Mouse (Mus musculus): ENCODE measurements at regions not wholly inside any gene's neighbourhood (a gene's known extent, or its start where the extent isn't known, plus 50 kb on each side); places are given as distances from the start of the nearest gene placed in this dataset.

DNA sequence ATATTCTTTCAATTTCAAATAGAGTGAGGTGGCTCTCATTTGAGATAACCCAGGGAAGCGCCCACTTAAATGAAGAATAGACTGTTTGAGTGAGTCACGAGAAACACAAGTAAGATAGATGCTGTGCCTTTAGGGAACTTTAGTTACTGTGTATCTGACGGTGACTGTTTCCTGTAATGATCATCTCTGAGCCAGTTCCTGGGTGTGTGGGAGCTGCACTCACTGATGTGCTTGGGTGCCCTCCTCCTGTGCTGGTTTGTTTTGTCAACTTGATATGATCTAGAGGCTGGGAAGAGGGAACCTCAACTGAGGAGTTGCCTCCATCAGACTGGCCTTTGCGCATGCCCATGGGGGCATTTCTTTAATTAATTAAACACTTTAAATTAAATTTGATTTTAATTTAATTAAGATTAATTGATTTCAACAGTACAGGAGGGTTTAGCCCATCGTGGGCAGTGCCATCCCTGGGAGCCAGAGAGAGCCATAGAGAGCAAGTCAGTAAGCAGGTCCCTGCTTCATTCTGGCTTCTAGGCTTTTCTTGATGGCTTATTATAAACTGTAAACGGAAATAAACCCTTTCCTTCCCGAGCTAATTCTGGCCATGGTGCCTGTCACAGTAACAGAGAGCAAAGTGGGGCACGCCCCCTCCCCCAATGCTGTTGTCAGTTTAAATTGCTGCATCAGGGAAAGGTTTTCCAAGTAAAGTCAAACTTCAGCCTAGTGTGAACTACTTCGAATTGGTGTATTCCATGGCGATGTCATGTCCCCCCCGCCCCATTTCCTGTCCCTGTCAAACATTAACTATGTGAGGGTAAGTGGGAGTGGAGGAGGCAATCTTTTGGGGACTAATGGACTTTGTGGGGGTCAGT, 202.9 kb upstream of the Id2 start:
- TF ChIP-seq EP300 (optimal IDR thresholded peaks at IDR 0.05) (no peak), CTCF (IDR thresholded peaks at IDR 0.05; ENCODE audit: low read depth) (no peak)

Measured in stomach, postnatal 0 days (tissue).